Mouse (Mus musculus) midbrain, embryonic 15.5 days (tissue): ENCODE measurements around the gene B3galt5. TPM values are rescaled to one million over a fixed set of nuclear protein-coding genes. Genes with fewer than 3 reads are reported as not detected.
A peak's percentile ranks its signal among the peaks of the same experiment; 100 is the strongest.
"Not testable (repeated sequence)": the region's sequence is repeated elsewhere in the genome, so short reads cannot be mapped to it uniquely, and the experiment has no call there.

Experiments
- ATAC-seq: fragments of 200-750 bp; cut with Nextera tagmentation; replicated peaks from 2 replicates; pipeline ENCODE4 v1.8.0; 2017; ENCODE audit warnings: moderate TSS enrichment
- H3K27ac ChIP-seq: fragments of 300-500 bp; sonication (generic); 2 replicates; pipeline ENCODE4 v1.5.1; 2015; ENCODE audit warnings: mild to moderate bottlenecking, inconsistent platforms
- H3K27me3 ChIP-seq: fragments of 300-500 bp; sonication (generic); replicated peaks from 2 replicates; pipeline ENCODE4 v1.6.1; 2015; ENCODE audit warnings: inconsistent platforms
- H3K36me3 ChIP-seq: fragments of 300-500 bp; sonication (generic); replicated peaks from 2 replicates; pipeline ENCODE4 v1.6.1; 2015; ENCODE audit warnings: inconsistent platforms
- H3K4me1 ChIP-seq: fragments of 300-500 bp; sonication (generic); 2 replicates; pipeline ENCODE4 v1.6.1; 2015; ENCODE audit warnings: inconsistent platforms
- H3K4me2 ChIP-seq: fragments of 300-500 bp; sonication (generic); 2 replicates; pipeline ENCODE4 v1.6.1; 2015; ENCODE audit warnings: inconsistent platforms, mild to moderate bottlenecking, moderate library complexity
- H3K4me3 ChIP-seq: fragments of 300-500 bp; sonication (generic); 2 replicates; pipeline ENCODE4 v1.5.1; 2015; ENCODE audit warnings: mild to moderate bottlenecking, inconsistent platforms
- H3K9ac ChIP-seq: fragments of 300-500 bp; sonication (generic); 2 replicates; pipeline ENCODE4 v1.6.1; 2015; ENCODE audit warnings: mild to moderate bottlenecking, inconsistent platforms
- H3K9me3 ChIP-seq: fragments of 300-500 bp; sonication (generic); 2 replicates; pipeline ENCODE4 v1.6.1; 2016; ENCODE audit warnings: inconsistent platforms
- WGBS: fragments of 180-500 bp; shearing (Covaris S2); methylation state at CpG from one replicate; pipeline ENCODE4 v1.1.7; 2015; ENCODE audit warnings: mixed read lengths; 5-methylcytosine and 5-hydroxymethylcytosine counted together
- polyA plus RNA-seq: library from polyadenylated mRNA; unstranded; fragments of >200 nt; fragmentation: Nextera tagmentation; extraction: Ambion mirVana; gene quantifications from 2 replicates; pipeline ENCODE4 v1.2.1, GENCODE M21; 2015

Gene B3galt5
- polyA plus RNA-seq, 1 experiment from 2014 or later: 3.1 TPM

DNA sequence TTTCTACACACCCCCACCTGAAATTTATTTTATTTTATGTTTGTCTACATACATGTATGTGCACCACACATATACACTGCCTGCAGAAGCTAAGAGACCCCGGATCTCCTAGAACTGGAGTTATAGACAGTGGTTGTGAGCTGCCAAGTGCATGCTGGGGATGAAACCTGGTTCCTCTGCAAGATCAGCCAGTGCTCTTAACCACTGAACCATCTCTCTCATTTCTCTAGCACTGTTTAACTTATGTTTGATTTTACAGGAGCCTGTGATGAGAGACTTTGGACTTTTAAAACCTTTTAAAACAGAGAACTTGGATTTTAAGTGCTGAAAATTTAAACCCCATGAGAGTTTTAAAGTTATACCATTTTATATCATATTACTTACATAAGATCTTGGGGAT is 87.1 kb downstream of the B3galt5 start:
- Histone ChIP-seq H3K27me3 (no peaks in the 10 kb centered on the region), H3K9ac (no peak overlapping the region), H3K4me2 (no peak overlapping the region), H3K36me3 (no peaks in the 10 kb centered on the region), H3K4me1 (peaks cover 13% of the 10 kb centered on the region), H3K9me3 (no peaks in the 10 kb centered on the region), H3K27ac (no peak overlapping the region), H3K4me3 (no peak overlapping the region)
- 88% methylated on average over 1 of the region's 1 CpGs for WGBS
- no peak for ATAC-seq

DNA sequence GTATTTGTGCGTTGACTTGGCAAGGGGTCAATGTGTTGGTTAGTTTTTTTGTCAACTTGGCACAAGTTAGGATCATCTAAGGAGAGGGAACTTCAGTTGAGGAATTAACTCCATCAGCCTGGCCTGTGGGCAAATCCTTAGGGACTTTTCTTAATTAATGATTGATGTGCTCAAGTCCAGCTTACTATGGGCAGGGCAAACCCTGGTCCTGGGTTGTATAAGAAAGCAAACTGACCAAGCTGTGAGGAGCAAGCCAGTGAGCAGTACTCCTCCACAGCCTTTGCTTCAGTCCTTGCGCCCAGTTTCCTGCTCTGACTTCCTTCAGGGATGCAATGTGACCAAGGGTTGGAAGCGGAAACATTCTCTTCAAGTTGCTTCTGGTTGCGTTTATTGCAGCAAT is 87.6 kb downstream of the B3galt5 start:
- Histone ChIP-seq H3K4me3 (no peak overlapping the region), H3K27ac (no peak overlapping the region), H3K9me3 (no peaks in the 10 kb centered on the region), H3K4me2 (no peak overlapping the region), H3K27me3 (no peaks in the 10 kb centered on the region), H3K4me1 (peaks cover 13% of the 10 kb centered on the region), H3K9ac (no peak overlapping the region), H3K36me3 (no peaks in the 10 kb centered on the region)
- WGBS: 93% methylated on average over 4 of the region's 4 CpGs
- ATAC-seq: no peak

DNA sequence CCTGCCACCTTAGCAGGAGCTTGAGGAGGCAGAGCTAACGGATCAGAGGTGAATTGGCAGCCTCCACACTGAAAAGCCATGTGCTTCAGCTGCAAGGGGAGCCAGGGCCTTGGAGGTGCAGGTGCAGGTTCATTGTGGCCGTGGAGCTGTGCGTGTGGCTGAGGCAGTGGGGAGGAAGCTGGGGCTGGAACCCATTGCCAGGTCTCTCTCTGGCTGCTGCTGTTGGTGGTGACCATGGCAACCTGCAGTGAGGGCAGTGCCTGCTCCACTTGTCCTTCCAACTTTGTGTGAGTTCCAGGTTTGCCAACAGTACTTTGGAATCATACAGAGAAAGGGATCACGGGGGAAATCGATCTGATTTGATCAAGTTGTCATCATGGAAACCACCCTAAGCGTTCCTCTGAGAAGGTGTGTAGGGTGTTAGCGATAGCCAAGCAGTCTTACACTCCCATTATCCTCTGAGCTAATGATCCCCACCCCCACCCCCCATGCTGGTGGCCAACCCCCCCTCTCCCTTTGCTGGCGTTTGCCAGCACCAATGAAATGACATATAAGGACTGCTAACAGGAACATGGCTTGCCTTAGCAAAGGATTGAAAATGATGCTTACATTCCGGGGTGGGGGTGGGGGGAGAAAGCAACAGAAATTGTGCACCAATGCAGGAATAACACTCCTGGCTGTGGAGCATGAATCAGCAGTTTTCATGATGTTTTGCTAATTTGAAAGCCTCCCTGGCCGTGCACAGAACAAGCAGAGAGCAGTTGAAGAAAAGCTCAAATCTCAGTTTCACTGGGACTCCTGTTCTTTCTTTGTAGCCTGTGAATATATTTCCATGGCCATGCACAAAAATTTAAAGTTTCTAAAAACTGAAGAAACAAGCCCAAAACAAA is 90.8 kb downstream of the B3galt5 start:
- no peak overlapping the region for H3K4me2 ChIP-seq
- H3K36me3 ChIP-seq: no peaks in the 10 kb centered on the region
- no peaks in the 10 kb centered on the region for H3K9me3 ChIP-seq
- no peaks in the 10 kb centered on the region for H3K27me3 ChIP-seq
- no peak overlapping the region for H3K27ac ChIP-seq
- H3K9ac ChIP-seq: no peak overlapping the region
- peaks cover 13% of the 10 kb centered on the region for H3K4me1 ChIP-seq
- H3K4me3 ChIP-seq: no peak overlapping the region
- ATAC-seq: no peak
- 48% methylated on average over 10 of the region's 10 CpGs for WGBS

DNA sequence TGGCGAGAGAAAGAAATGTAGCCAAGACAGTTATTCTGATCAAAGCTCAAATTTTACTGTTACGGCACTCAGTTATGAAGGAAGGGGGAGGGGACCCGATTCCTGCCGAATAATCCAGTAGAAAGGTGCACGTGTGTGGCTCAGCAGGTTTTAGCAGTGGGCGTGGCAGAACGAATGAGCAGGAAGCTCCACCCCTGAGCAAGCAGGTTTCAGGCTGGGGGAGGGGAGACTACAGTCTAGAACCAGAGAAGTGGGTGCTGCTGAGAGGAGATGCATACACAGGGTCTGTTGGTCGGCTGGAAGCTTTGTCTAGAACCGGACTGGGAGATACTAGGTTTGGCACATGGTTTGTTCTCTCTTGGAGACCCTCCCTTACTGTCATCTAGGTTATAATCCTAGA is 91.7 kb downstream of the B3galt5 start:
- peaks cover 13% of the 10 kb centered on the region for H3K4me1 ChIP-seq
- ATAC-seq, H3K27ac ChIP-seq, H3K36me3 ChIP-seq, H3K4me3 ChIP-seq, H3K4me2 ChIP-seq, H3K27me3 ChIP-seq, H3K9ac ChIP-seq, H3K9me3 ChIP-seq: not testable (repeated sequence)
- WGBS: 39% methylated on average over 9 of the region's 9 CpGs

DNA sequence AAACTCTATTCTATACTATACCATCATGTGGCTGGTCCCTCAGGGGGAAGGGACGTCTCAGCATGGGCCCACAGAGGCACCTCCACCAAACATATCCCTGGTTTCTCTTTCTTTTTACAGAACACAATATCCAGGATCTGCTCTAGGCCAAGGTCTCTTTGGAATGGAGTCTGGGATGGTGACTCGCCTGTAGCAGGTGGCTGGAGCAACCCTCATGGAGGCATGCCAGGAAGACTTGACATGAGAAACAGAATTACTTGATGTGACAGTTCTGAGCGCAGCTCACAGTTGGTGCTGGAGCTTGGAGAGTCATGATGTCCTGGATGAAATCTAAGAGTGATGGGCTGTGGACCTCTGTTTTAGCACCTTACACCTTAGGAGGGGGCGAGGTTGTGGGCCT is 104.0 kb downstream of the B3galt5 start:
- 88% methylated on average over 4 of the region's 4 CpGs for WGBS
- Histone ChIP-seq H3K27ac (no peak overlapping the region), H3K9ac (no peak overlapping the region), H3K27me3 (no peaks in the 10 kb centered on the region), H3K4me1 (no peaks in the 10 kb centered on the region), H3K9me3 (no peaks in the 10 kb centered on the region), H3K36me3 (no peaks in the 10 kb centered on the region), H3K4me3 (no peak overlapping the region), H3K4me2 (no peak overlapping the region)
- no peak for ATAC-seq

DNA sequence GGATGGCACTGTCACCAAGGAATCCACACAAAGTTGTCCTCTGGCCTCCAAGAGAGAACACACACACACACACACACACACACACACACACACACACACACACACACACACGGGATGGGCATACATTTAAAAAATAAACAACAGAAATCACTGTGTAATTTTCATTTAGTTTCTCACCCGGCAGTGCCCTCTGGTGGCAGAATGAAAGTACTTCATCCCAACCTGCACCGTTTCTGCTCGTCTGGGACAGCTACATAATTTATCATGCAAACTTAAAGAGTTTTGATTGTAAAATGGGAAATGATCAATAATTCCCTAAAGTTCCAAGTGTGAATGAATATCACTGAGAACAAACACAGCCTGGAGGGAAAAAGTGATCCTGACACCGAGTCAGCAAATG is 105.7 kb downstream of the B3galt5 start:
- 11% methylated on average over 5 of the region's 5 CpGs for WGBS
- Histone ChIP-seq H3K27me3 (no peaks in the 10 kb centered on the region), H3K9ac (no peak overlapping the region), H3K36me3 (no peaks in the 10 kb centered on the region), H3K4me3 (no peak overlapping the region), H3K4me1 (0 out of 2 replicates have a peak, but pooled peaks cover 3% of the 10 kb centered on the region), H3K9me3 (no peaks in the 10 kb centered on the region), H3K4me2 (no peak overlapping the region), H3K27ac (no peak overlapping the region)
- ATAC-seq: no peak

DNA sequence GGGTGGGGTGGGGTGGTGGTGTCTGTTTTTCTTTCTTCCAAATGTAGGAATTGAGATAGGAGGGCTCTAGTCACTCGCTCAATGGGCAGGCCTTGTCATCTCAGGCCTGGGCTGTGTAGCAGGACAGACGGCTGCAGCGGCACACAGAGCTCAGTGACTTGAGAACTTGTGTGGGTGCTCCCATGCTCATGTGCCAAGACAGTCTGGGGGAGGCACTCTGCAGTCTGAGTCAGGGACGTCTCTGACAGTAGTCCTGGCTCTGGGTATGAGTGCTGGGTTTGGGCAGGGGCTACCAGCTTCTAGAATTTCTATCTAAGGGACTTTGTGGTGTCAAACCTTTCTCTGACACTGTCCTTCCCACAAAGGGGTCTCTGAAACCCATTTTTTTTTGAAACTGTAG is 106.3 kb downstream of the B3galt5 start:
- Histone ChIP-seq H3K9me3 (no peaks in the 10 kb centered on the region), H3K4me3 (no peak overlapping the region), H3K4me2 (no peak overlapping the region), H3K4me1 (0 out of 2 replicates have a peak, but pooled peaks cover 3% of the 10 kb centered on the region), H3K36me3 (no peaks in the 10 kb centered on the region), H3K9ac (no peak overlapping the region), H3K27ac (no peak overlapping the region), H3K27me3 (no peaks in the 10 kb centered on the region)
- no peak for ATAC-seq
- WGBS: 82% methylated on average over 4 of the region's 4 CpGs

DNA sequence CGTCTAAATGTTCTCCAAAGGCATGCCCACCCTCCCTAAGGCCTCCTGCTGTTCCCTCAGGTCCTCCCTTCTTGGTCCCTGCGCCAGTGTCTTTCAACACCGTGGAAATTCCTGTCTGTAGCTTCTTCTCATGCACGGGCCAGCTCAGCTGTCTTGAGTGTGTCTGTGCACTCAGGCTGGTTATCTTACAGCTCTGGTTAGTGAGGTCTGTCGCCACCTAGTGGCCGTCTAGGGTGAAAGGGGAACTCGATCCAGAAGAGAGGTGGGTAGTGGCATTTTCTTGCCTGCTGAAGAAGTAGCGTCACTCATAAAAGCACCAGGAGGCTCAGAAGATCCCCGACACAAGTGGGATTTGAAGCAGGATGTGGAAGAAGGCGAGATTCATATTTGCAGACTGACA is 109.5 kb downstream of the B3galt5 start:
- Histone ChIP-seq H3K4me1 (0 out of 2 replicates have a peak, but pooled peaks cover 3% of the 10 kb centered on the region), H3K27ac (no peak overlapping the region), H3K4me3 (no peak overlapping the region), H3K27me3 (no peaks in the 10 kb centered on the region), H3K36me3 (no peaks in the 10 kb centered on the region), H3K9me3 (no peaks in the 10 kb centered on the region), H3K9ac (no peak overlapping the region), H3K4me2 (0 out of 2 replicates have a peak overlapping the region, but pooled peaks have one; percentile 6)
- 5% methylated on average over 10 of the region's 10 CpGs for WGBS
- peak; percentile 80 for ATAC-seq

DNA sequence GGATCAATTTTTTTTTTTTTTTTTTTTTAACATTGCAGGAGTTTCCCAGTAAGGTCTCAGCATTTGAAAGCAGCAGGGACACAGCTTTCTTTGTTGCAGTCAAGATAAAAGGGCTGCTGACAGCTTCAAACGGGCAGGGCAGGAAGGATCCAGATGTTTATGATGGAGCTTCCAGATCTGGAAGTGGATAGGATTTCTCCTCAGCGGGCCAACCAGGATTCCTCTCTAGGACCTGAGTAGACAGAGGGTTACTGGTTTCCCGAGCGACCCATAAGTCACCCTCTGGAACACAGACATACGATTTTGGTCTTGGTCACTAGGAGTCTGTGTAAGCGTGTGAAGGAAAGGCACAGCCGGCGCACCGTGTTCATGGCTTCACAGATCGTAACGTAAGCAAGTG is 112.5 kb downstream of the B3galt5 start:
- 62% methylated on average over 11 of the region's 11 CpGs for WGBS
- Histone ChIP-seq H3K9ac (no peak overlapping the region), H3K4me3 (no peak overlapping the region), H3K27me3 (no peaks in the 10 kb centered on the region), H3K4me2 (no peak overlapping the region), H3K27ac (no peak overlapping the region), H3K36me3 (no peaks in the 10 kb centered on the region), H3K9me3 (no peaks in the 10 kb centered on the region), H3K4me1 (0 out of 2 replicates have a peak, but pooled peaks cover 3% of the 10 kb centered on the region)
- no peak for ATAC-seq

DNA sequence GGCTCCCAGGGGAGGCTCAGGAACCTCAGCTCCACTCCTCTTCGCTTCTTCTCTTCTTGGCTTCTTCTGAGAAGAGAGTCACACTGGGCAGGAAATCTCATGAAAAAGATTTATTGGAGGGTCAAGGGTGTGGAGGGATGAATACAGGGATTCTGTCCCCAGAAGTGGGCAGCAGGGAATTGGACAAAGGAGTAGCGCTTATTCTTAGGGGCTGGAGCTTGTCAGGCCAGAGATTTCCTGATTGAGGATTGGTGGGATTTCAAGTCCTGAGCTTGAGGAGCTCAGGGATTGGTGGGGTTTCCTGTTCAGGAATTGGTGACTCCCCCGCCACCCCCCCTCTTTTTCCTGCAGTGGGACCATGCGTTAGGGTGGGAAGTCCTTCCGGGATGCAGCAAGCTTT is 113.2 kb downstream of the B3galt5 start:
- H3K27me3 ChIP-seq: no peaks in the 10 kb centered on the region
- no peak overlapping the region for H3K4me3 ChIP-seq
- H3K9ac ChIP-seq: no peak overlapping the region
- H3K4me2 ChIP-seq: no peak overlapping the region
- H3K27ac ChIP-seq: no peak overlapping the region
- 80% methylated on average over 5 of the region's 5 CpGs for WGBS
- 0 out of 2 replicates have a peak, but pooled peaks cover 3% of the 10 kb centered on the region for H3K4me1 ChIP-seq
- no peak for ATAC-seq
- H3K36me3 ChIP-seq: no peaks in the 10 kb centered on the region
- no peaks in the 10 kb centered on the region for H3K9me3 ChIP-seq

DNA sequence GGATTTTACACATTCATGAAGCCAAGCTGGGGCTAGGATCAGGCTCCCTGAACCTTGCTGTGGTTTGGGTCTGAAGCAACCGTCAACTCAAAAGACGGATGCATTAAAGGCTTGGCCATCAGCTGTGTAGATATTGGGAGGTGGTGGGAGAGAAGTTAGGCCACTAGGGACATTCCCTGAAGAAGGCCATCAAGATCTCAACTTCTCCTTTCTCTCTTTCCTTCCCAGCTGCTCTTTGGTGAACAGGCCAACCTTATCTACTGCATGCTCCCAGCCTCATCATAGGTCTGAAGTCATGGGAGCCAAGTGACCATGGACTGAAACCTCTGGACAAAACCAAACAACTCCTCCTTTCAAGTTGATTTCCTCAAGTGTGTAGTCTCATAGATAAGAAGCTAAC is 115.9 kb downstream of the B3galt5 start:
- no peak overlapping the region for H3K4me2 ChIP-seq
- ATAC-seq: no peak
- H3K36me3 ChIP-seq: no peaks in the 10 kb centered on the region
- H3K4me1 ChIP-seq: no peaks in the 10 kb centered on the region
- no peaks in the 10 kb centered on the region for H3K27me3 ChIP-seq
- no peak overlapping the region for H3K9ac ChIP-seq
- H3K9me3 ChIP-seq: no peaks in the 10 kb centered on the region
- 93% methylated on average over 2 of the region's 2 CpGs for WGBS
- no peak overlapping the region for H3K27ac ChIP-seq
- H3K4me3 ChIP-seq: no peak overlapping the region

DNA sequence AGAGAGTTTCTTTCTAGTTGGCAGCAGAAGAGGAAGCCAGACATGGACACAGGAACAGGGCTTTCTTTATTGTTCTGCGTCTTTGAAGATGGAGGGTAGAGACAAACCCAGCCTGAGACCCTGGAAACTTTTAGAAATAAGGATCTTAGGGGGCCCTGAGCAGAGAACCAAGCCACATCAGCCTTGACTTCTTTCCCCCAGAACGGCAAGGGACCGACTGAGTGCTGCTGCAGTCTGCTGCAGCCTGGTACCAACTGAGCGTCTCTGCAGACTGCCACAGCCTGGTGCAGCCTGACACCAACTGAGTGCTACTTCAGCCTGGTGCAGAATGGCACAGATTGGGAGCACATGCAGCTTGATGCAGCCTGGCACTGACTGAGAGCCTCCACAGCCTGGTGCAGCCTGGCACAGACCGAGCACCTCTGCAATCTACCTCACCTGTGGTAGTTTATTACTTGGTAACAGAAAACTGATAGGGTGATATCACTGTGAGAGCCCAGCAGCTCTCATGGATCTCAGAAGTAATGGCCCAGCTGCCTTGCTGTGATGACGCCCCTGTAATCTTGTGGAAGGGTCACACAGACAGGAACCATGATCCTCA is 117.8 kb downstream of the B3galt5 start:
- 81% methylated on average over 6 of the region's 6 CpGs for WGBS
- Histone ChIP-seq H3K9me3 (no peaks in the 10 kb centered on the region), H3K9ac (no peak overlapping the region), H3K27ac (no peak overlapping the region), H3K27me3 (no peaks in the 10 kb centered on the region), H3K4me3 (no peak overlapping the region), H3K36me3 (no peaks in the 10 kb centered on the region), H3K4me2 (no peak overlapping the region), H3K4me1 (no peaks in the 10 kb centered on the region)
- no peak for ATAC-seq

DNA sequence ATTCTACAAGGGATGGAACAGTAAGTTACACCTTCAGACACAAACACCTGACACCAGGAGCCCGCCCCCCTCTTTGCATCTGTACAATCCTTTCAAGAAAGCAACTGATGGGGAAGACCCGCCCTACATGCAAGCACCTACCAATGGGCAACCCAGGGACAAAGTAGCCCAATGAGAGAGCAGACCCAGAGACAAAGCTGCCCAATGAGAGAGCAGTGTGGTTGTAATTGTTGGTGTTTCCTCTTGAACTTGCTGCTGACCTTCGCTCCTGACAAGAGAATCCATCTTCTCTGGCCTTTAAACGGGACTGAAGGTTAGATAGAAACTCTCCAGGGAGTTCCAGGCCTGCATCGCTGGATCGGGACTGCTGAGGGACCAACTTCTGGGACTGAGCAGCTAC is 118.4 kb downstream of the B3galt5 start:
- Histone ChIP-seq H3K4me3 (peak overlapping the region; percentile 10; the same call in 1 of the 2 replicates), H3K9ac (no peak overlapping the region), H3K9me3 (no peaks in the 10 kb centered on the region), H3K27ac (no peak overlapping the region), H3K36me3 (no peaks in the 10 kb centered on the region), H3K4me1 (no peaks in the 10 kb centered on the region), H3K4me2 (peak overlapping the region; percentile 30), H3K27me3 (no peaks in the 10 kb centered on the region)
- ATAC-seq: peak; percentile 76
- 38% methylated on average over 6 of the region's 6 CpGs for WGBS
